Mouse (Mus musculus) hematopoietic stem cell, adult 5-6 weeks (primary cell): ENCODE data around the gene Fam207a. TPM values are rescaled to one million over a fixed set of nuclear protein-coding genes. Genes with fewer than 3 reads are reported as not detected.

Source experiments
- ATAC-seq, 2 experiments: fragments of 125-278 bp in 1 of 2; replicated peaks in 1 of 2; 2 replicates each; pipeline ENCODE4 v1.8.0; 2016 to 2017; ENCODE audit warnings: inconsistent platforms in 2 of 2, mild to moderate bottlenecking in 2 of 2, moderate number of reproducible peaks in 2 of 2, low read depth in 1 of 2, moderate TSS enrichment in 1 of 2; ENCODE audit not compliant: low FRiP score in 2 of 2, poor library complexity in 2 of 2, severe bottlenecking in 2 of 2, insufficient read depth in 1 of 2, low TSS enrichment in 1 of 2
- total RNA-seq: library from RNA; stranded (forward); fragments of 172-1452, 232-1000 nt; gene quantifications from 2 replicates; pipeline ENCODE4 v1.2.3, GENCODE M21; 2017

Gene Fam207a
- total RNA-seq = 19.2 and 32.6 TPM in 2 replicates

DNA sequence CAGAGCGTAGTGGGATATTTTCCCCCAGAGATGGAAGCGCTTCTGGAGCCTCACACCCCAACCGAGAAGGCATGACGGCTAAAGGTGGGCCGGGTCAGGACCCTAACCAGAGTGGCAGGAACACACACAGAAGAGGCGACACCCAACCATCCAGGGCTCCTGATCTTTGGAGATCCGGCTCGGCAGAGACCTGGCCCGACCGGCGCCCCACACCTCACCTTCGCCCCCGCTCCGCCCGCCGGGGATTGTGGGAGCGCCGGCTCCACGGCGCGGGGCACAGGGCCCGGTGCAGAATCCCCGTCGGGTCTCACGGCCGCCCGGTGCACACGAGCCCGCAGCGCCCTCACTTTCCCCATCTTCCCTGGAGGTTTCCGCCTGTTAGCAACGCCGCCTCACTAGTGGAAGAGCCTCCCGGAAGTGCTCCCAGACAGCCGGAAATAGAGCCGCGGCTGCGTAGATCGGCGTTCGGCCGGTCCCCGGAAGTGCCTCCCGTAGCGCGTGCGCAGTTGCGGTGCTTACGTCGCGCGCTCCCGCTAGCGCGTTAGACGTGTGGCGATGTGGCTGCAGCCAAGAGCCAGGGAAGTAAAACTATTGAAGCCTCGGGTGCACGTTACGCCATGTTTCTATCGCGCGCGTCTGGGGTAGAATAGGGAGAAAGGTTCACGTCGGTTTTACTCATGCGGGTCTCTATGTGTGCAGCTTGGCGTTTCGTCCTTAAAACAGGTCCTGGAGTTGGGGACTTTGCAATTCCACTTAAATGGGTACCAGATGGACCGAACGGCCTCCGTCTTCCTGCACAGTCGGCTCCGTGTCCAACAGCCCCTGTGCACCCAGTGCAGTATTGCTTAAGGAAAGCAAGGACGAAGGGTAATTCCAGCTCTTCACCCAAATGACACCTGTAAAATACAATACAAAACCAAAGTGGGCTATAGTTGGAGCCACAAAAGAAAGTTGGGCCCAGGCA lies at the start of gene Fam207a:
Gene Fam207a, minus strand, starts transcription at position 401 of the 964 bp plus-strand sequence.
- peak; percentile 78 to 80 for ATAC-seq

DNA sequence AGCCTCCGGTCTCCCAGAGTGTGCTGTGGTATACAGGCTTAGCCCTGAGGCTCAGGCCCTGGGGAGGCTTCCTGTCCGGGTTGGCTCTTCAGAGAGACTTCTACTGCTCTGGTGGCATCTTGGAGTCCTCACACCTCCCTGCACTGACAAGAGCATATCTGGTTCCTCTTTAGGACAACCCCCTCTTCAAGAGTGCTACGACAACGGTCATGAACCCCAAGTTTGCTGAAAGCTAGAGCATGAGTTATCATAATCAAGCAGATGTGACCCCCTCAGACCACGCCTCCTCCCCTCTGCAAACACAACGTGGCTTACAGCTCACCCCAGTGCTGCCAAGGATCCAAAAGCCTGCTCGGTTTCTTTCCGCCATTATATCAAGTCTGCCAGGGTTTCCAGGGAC lies 49.4 kb upstream of the Fam207a start:
- no peak for ATAC-seq

DNA sequence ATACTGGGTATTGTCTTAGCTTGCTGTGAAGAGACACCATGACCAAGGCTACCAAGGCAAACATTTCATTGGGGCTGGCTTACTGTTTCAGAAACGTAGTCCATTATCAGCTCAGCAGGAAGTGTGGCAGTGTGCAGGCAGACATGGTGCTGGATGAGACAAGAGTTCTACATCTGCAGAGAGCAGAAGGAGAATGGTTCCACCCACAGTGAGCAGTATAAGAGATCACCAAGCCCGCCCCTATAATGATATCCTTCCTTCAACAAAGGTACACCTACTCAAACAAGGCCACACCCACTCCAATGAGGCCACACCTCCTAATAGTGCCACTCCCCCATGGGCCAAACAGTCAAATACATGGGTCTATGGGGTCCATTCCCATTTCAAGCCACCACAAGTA lies 45.9 kb upstream of the Fam207a start:
- ATAC-seq = no peak

DNA sequence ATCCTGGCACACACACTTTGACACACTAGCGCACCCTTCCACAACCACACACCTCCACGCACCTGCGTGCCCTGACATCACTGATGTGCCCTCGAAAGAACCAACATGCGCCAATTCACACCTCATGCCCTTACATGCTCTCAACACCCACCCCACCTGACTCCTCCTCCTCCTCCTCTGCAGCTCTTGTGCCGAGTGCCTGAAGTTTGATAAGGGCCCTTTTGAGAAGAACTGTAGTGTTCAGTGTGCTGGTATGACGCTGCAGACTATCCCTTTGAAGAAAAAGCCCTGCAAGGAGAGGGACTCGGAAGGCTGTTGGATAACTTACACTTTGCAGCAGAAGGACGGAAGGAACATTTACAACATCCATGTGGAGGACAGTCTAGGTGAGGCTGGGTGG lies 45.2 kb upstream of the Fam207a start:
- ATAC-seq = no peak

DNA sequence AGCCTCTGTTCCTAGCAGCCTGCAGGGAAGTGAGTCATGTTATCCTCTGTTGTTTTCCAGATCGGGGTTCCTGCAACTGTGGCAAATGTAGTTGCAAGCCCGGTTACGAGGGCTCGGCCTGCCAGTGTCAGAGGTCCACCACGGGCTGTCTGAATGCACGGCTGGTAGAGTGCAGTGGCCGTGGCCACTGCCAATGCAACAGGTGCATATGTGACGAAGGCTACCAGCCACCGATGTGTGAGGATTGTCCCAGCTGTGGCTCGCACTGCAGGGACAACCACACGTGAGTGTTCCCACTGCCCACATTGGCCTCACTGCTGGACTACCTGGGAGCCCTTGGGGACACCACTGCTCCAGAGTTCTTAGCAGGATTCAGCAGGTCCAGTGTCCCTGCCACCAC lies 44.5 kb upstream of the Fam207a start:
- ATAC-seq = no peak

DNA sequence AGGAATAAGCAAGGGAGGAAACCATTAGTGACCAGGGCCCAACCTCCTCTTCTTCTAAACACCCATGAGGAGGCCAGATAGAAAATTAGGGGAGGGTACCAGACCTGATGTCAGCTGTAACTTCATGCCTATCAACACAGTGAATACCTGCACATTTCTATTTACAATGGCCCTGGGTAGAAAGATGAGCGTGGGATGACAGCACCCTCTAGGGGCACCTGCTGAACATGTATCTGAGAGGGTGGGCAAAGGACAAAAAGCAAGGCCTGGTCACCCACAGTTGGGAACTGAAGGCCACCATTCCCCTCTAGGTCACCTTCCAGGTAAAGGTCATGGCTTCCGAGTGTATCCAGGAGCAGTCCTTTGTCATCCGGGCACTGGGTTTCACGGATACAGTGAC lies 42.1 kb upstream of the Fam207a start:
- peak; percentile 40 to 68; a peak in 2 of 4 replicates for ATAC-seq

DNA sequence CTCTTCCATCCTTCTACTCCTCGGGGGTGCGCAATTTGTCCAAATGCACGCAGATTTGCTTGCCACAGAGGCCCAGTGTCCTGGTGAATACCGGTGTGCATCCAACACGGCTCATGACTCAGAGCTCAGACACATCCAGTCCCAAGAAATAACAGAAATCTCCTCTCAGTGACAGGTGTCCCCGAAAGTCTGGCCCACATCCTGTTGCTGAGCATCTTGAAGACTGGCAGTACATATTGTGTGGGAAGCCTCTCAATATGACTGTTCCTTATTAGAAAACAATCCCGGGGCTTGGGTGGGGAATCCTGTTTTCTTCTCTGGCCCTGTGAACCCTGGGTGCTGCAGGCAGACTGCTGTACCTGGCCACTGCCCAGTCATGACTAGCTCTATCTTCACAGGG lies 41.0 kb upstream of the Fam207a start:
- no peak for ATAC-seq

DNA sequence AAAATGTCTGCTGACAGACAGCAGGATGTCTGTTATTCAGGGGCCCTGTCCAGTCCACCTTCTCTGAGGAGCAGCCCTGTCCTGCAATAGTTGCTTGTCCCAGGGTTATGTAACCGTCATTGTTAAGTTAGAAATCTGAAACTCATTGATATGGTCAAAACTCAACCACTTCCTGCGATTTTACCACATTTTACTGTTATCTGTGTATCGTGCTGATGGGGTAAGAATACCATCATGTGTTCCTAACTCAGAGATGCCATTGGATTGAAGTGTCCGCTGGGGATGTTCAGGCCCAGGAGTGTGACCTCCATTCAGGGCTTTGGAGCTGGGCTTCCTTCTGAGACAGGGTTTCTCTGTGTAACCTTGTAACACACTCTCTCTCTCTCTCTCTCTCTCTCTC lies 39.3 kb upstream of the Fam207a start:
- ATAC-seq = no peak

DNA sequence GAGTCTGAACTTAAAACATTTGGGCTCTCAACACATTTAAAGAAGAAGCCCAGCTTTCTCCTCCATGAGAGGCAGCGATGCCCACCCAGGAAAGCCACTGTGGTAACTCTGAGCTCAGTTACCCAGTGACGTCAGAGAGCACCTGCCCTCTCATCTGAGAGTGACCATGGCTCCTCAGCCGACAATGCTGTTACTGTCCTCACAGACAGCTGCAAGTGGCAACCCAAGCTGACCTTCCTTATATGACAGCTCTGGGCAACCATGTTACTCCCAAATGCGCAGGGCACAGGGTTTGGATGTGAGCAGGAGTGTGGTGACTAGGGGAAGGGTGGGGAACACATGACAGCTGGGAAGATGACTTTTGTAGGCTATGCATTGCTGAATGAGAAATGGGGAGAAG lies 37.7 kb upstream of the Fam207a start:
- no peak for ATAC-seq

DNA sequence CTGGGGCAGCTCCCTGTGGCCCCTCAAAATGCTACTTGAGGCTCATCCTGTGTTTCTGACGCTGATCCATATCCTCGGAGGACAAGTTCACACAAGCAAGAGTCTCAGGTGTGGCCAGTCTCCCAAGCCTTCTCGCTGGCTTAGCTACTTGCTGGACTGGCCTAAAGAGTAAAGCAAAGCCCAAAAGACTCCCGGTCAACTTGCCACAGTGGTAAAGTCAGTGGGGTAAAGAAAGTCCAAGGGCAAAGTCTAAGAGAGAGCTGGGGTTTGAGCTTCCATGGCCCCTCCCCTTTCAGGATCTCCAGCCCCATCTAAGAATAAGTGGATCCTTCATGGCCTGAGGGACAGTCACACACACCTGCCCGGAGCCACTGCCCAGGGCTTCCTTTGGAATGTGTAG lies 36.6 kb upstream of the Fam207a start:
- ATAC-seq = no peak

DNA sequence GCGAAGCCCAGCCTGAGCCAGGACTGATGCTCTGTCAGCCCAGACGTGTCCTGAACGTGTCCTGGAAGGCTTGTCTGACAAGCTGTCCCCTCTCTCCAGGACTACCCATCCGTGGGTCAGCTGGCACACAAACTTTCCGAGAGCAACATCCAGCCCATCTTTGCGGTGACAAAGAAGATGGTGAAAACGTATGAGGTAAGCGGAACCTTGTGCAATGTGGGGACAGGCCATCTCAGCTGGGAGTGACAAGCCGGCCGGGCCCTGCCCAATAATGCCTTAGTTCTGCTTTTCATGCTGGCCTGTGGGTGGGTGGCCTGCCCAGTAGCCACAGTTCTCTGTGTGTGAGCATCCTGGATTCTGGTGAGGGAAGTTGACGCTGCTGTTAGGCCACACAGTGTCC lies 35.3 kb upstream of the Fam207a start:
- peak; percentile 88 to 90 for ATAC-seq

DNA sequence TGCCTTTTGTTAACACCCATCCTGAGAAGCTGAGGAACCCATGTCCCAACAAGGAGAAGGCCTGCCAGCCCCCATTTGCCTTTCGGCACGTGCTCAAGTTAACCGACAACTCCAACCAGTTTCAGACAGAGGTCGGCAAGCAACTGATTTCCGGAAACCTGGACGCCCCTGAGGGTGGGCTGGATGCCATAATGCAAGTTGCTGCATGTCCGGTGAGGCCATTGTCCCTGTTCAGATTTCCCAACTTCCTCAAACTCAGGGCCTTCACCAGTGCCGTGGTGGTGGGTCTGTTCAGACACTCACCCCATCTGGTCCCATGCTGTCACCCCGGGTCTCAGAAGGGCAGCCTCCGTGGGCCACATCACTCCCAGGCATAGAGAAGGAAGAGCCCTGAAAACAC lies 33.0 kb upstream of the Fam207a start:
- ATAC-seq = peak in 1 of 2 experiments; percentile 19; a peak in 1 of 4 replicates

DNA sequence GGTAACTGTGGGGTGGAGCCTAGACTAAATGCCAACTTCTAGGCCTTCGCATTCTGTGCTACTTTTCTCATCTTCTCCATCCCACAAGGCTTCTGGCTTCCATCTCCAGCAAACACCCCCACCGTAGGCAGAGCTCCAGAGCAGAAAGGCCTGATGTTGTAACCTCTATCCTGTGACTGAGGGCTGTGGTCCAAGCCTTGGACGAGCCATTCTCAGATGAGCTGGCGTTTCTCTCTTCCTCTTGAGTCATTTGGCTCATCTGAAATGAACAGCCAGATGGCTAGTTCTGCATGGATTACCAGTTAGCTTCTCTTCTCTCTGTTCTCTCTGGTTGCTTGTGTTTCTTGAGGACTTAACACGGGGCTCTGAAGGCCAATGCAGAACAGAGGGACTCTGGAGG lies 29.3 kb upstream of the Fam207a start:
- 0 out of 4 replicates have a peak, but pooled peaks have one; percentile 6 to 16 for ATAC-seq

DNA sequence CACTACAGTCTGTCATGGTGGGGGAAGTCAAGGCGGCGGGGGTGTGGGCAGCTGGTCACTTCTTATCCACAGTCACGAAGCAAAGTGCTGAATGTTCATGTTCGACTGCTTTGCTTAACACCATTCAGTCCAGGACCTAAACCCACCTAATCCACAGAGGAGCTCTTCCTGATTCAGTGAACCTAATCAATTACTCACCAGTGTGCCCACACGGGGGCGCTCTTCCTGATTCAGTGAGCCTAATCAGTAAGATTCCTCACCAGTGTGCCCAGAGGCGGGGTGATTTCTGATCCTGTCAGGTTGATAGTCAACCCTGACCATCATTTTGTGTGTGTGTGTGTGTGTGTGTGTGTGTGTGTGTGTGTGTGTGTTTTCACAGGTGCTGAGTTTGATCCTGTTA lies 27.6 kb upstream of the Fam207a start:
- ATAC-seq = no peak

DNA sequence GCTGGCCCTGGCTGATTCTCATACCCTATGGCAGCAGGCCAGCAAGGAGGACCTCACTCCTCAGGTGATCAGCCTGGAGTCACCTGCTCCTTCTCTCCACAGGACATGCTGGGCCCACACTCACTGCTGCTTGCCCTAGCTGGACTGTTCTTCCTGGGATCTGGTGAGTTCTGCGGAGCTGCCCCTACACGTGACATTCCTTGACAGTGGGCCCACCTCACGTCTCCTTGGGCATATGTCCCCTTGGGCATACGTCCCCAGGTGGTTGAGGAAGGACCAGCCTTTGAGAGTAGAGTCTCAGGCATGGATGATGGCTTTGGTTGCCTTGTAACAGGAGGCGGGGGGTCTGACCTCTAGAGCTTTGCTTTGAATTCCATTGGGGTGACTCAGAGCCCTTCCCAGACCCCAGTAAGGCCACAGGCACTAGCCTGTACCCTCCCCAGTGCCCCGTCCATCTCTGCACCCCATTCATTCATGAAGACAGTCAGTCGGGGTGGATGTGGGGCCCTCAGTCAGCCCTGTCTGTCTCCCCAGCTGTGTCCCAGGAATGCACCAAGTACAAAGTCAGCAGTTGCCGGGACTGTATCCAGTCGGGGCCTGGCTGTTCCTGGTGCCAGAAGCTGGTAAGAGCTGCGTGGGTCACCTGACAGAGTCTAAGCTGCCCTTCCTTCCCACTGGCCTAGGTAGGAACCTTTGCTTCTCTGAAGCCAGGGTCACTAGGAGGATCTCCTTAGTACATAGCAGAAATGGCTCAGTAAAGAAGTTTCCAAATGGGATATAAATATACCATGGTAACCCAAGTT lies 26.5 kb upstream of the Fam207a start:
- no peak for ATAC-seq

DNA sequence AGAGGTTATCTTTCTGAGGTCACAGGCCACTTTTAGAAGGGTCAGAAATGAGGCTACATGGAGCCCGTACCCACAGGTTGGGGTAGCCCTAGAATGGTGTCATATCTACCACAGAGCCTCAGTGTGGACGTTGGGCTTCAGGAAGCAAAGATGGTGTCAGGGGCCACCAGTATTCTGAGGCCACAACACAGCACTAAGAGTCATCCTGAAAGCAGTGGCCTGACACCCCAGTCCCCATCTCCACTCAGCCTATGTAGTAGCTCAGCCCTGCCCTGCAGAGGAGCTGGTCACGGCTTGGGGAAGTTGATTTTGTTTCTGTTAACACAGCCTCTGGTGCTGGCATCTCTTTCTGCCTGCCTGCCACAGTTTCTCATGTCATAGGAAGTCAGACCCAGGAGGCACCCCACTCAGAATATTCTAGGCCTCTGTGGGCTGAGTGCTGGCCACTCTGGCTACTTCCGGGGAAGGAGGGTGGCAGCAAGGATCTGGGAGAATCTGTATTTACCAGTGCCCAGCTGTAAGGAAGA lies 25.1 kb upstream of the Fam207a start:
- peak; percentile 22 to 32 for ATAC-seq

DNA sequence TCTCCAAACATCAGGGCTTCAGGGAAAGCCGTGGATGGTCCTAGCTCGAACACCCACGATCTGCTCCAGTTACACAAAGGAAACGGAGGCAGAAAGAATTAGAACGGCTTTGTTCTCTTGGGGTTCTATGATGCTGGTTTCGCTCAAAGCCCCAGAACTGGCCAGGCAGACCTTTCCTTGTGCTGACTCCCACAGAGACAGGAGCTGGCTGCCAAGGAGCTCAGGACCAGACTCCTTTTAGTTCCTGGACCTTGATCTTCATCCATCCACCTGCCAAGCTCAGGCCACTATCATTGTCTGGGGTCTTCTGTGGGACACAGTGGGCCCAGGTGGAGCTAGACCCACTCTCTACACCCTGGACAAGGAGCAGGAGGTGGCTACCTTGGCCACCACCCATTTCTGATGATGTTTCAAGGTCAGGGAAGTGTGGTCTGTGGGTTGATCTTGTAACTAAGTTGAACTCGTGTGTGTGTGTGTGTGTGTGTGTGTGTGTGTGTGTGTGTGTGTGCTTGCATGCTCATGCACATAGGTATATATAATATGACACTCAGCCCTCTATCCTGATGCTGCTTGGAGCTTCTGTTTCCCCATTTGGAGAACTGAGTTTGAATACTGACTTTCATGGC lies 23.8 kb upstream of the Fam207a start:
- ATAC-seq = no peak
